Mouse (Mus musculus) midbrain, embryonic 15.5 days (tissue): Measurements from ENCODE around the gene Gm20914. TPM values are rescaled to one million over a fixed set of nuclear protein-coding genes. Genes with fewer than 3 reads are reported as not detected.
"Not testable (repeated sequence)": the region's sequence is repeated elsewhere in the genome, so short reads cannot be mapped to it uniquely, and the experiment has no call there.

ENCODE experiments used
- ATAC-seq: fragments of 200-750 bp; cut with Nextera tagmentation; replicated peaks from 2 replicates; pipeline ENCODE4 v1.8.0; 2017; ENCODE audit warnings: moderate TSS enrichment
- H3K27ac ChIP-seq: fragments of 300-500 bp; sonication (generic); 2 replicates; pipeline ENCODE4 v1.5.1; 2015; ENCODE audit warnings: mild to moderate bottlenecking, inconsistent platforms
- H3K27me3 ChIP-seq: fragments of 300-500 bp; sonication (generic); replicated peaks from 2 replicates; pipeline ENCODE4 v1.6.1; 2015; ENCODE audit warnings: inconsistent platforms
- H3K36me3 ChIP-seq: fragments of 300-500 bp; sonication (generic); replicated peaks from 2 replicates; pipeline ENCODE4 v1.6.1; 2015; ENCODE audit warnings: inconsistent platforms
- H3K4me1 ChIP-seq: fragments of 300-500 bp; sonication (generic); 2 replicates; pipeline ENCODE4 v1.6.1; 2015; ENCODE audit warnings: inconsistent platforms
- H3K4me2 ChIP-seq: fragments of 300-500 bp; sonication (generic); 2 replicates; pipeline ENCODE4 v1.6.1; 2015; ENCODE audit warnings: inconsistent platforms, mild to moderate bottlenecking, moderate library complexity
- H3K4me3 ChIP-seq: fragments of 300-500 bp; sonication (generic); 2 replicates; pipeline ENCODE4 v1.5.1; 2015; ENCODE audit warnings: mild to moderate bottlenecking, inconsistent platforms
- H3K9ac ChIP-seq: fragments of 300-500 bp; sonication (generic); 2 replicates; pipeline ENCODE4 v1.6.1; 2015; ENCODE audit warnings: mild to moderate bottlenecking, inconsistent platforms
- H3K9me3 ChIP-seq: fragments of 300-500 bp; sonication (generic); 2 replicates; pipeline ENCODE4 v1.6.1; 2016; ENCODE audit warnings: inconsistent platforms
- WGBS: fragments of 180-500 bp; shearing (Covaris S2); methylation state at CpG from one replicate; pipeline ENCODE4 v1.1.7; 2015; ENCODE audit warnings: mixed read lengths; 5-methylcytosine and 5-hydroxymethylcytosine counted together
- polyA plus RNA-seq: library from polyadenylated mRNA; unstranded; fragments of >200 nt; fragmentation: Nextera tagmentation; extraction: Ambion mirVana; gene quantifications from 2 replicates; pipeline ENCODE4 v1.2.1, GENCODE M21; 2015

Gm20914 gene
- polyA plus RNA-seq = not detected in 2 replicates

DNA sequence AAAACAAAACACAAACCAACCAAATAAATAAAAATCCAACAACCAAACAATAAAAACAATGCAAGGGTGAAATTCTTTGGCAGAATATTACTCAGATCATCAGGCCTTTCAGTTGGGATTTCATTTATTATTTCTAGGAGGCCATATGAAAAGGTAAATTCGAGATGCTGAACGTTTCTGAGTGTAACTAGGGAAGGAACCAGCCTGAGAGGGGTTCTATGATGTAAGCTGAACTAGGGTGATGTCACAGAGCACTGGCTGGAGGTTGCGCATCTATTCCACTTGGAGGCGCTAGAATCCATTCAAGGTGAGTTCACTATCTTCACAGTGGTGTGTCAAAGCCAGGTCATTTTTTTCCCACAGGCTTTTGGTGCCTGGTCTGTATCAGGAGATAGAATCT is at the start of gene Gm20914:
TSS of gene Gm20914 (plus strand) at position 301 of the 400 bp plus-strand sequence.
- 0% methylated on average over 1 of the region's 4 CpGs for WGBS

More for the DNA sequence above, at the start of gene Gm20914:
- H3K4me2 ChIP-seq, H3K27me3 ChIP-seq, H3K9me3 ChIP-seq, ATAC-seq, H3K27ac ChIP-seq, H3K4me3 ChIP-seq, H3K9ac ChIP-seq, H3K4me1 ChIP-seq, H3K36me3 ChIP-seq: not testable (repeated sequence)

Other genes with a start within 250 kb of the Gm20914 start
- gene Gm21854, start 69.0 kb upstream of the Gm20914 start, polyA plus RNA-seq = not detected in 2 replicates
- gene Gm28171, start 67.4 kb downstream of the Gm20914 start, polyA plus RNA-seq = not detected in 2 replicates
- gene Gm21778, start 216.5 kb downstream of the Gm20914 start, polyA plus RNA-seq = not detected in 2 replicates